Mouse (Mus musculus) liver, adult 2 months (tissue): ENCODE results near the gene Mkrn1.

Experiments used
- CTCF ChIP-seq: fragments of 200-500 bp; IDR thresholded peaks from 2 replicates; pipeline ENCODE4 v1.5.1; 2011; ENCODE audit warnings: low read depth, low read length, control low read depth
- POLR2A ChIP-seq: fragments of 200-500 bp; IDR thresholded peaks from 2 replicates; pipeline ENCODE4 v1.6.1; 2011; ENCODE audit warnings: low read length, control low read depth; ENCODE audit not compliant: insufficient read depth; ENCODE audit errors: extremely low read depth

- TF ChIP-seq CTCF (no peak), POLR2A (no peak)
These were observed 13.4 kb upstream of the Mkrn1 start for GRCm38 (mm10) chr6:39433701-39434100.
